Mouse (Mus musculus) lung, embryonic 15.5 days (tissue): ENCODE measurements around the gene Hbb-bh1. TPM values are rescaled to one million over a fixed set of nuclear protein-coding genes. Genes with fewer than 3 reads are reported as not detected.

Source experiments
- ATAC-seq: fragments of 200-750 bp; cut with Nextera tagmentation; 2 replicates; pipeline ENCODE4 v1.8.0; 2017; ENCODE audit warnings: moderate number of reproducible peaks, borderline replicate concordance; ENCODE audit not compliant: low FRiP score, low TSS enrichment; ENCODE audit errors: extremely low read depth
- H3K27ac ChIP-seq: fragments of 300-500 bp; sonication (generic); 2 replicates; pipeline ENCODE4 v1.5.1; 2015; ENCODE audit warnings: moderate library complexity, mild to moderate bottlenecking, inconsistent platforms
- H3K27me3 ChIP-seq: fragments of 300-500 bp; sonication (generic); 2 replicates; pipeline ENCODE4 v1.6.1; 2015; ENCODE audit warnings: inconsistent platforms
- H3K36me3 ChIP-seq: fragments of 300-500 bp; sonication (generic); 2 replicates; pipeline ENCODE4 v1.6.1; 2015; ENCODE audit warnings: inconsistent platforms
- H3K4me1 ChIP-seq: fragments of 300-500 bp; sonication (generic); 2 replicates; pipeline ENCODE4 v1.6.1; 2015; ENCODE audit warnings: inconsistent platforms
- H3K4me2 ChIP-seq: fragments of 300-500 bp; sonication (generic); 2 replicates; pipeline ENCODE4 v1.6.1; 2015; ENCODE audit warnings: inconsistent platforms, mild to moderate bottlenecking, moderate library complexity
- H3K4me3 ChIP-seq: fragments of 300-500 bp; sonication (generic); 2 replicates; pipeline ENCODE4 v1.5.1; 2015; ENCODE audit warnings: mild to moderate bottlenecking, inconsistent platforms
- H3K9ac ChIP-seq: fragments of 300-500 bp; sonication (generic); 2 replicates; pipeline ENCODE4 v1.6.1; 2015; ENCODE audit warnings: inconsistent platforms
- H3K9me3 ChIP-seq: fragments of 300-500 bp; sonication (generic); 2 replicates; pipeline ENCODE4 v1.6.1; 2016; ENCODE audit warnings: inconsistent platforms
- WGBS: fragments of 180-500 bp; shearing (Covaris S2); methylation state at CpG from one replicate; pipeline ENCODE4 v1.1.7; 2015; 5-methylcytosine and 5-hydroxymethylcytosine counted together
- polyA plus RNA-seq: library from polyadenylated mRNA; unstranded; fragments of >200 nt; fragmentation: Nextera tagmentation; extraction: Ambion mirVana; gene quantifications from 2 replicates; pipeline ENCODE4 v1.2.1, GENCODE M21; 2015

Gene Hbb-bh1
- polyA plus RNA-seq: 8.2 and 12.5 TPM in 2 replicates

DNA sequence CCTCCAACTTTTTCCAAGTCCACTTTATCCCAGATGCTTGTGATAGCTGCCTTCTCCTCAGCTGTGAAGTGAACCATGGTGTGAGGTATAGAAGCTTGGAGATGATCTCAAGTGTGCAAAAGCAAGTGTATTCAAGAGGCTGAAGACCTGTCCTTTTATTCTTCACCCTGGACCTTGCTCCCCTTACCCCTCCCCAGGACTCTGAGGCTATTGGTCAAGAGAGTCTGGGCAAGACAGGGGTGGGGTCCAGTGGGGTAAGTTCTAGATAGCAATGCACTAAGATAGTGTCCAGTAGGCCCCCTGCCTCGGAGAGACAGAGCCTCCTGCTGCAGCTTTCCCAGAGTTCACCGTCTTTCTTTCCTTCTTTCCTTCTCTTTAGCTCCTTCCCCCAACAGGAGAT, at the start of gene Hbb-bh1:
TSS of gene Hbb-bh1 (minus strand) at position 131 of the 400 bp plus-strand sequence.
- no peak within 1 kb of the TSS for H3K9ac ChIP-seq
- no peaks in the 10 kb centered on the region for H3K4me1 ChIP-seq
- no peaks in the 10 kb centered on the region for H3K36me3 ChIP-seq
- H3K27ac ChIP-seq: no peak within 1 kb of the TSS
- no peak within 1 kb of the TSS for H3K4me2 ChIP-seq
- H3K9me3 ChIP-seq: no peaks in the 10 kb centered on the region
- H3K27me3 ChIP-seq: no peaks in the 10 kb centered on the region
- no peak within 1 kb of the TSS for H3K4me3 ChIP-seq
- ATAC-seq: no peak
- WGBS: 75% methylated on average over 2 of the region's 2 CpGs

DNA sequence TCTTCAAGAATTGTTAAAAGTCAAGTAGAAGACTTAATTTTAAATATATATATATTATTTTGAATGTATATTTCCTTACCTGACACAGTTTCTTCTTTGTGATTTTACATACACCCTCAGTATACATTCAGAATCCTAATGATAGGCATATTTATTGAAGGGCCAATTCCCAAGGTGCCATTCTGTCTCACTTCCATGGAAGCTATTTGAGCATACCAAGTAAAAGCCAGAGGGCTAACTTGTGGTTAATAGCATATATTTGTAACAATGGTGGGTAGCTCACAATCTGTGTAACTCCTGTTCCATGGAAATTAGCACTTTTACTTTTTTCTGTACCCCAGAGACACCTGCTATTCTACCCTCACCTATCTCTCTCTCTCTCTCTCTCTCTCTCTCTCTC, 43.2 kb upstream of the Hbb-bh1 start, which contains the start of gene Olfr66:
TSS of gene Olfr66 (minus strand) at position 101 of the 400 bp plus-strand sequence.
- Histone ChIP-seq H3K9ac (no peak within 1 kb of the TSS), H3K27me3 (no peaks in the 10 kb centered on the region), H3K4me3 (no peak within 1 kb of the TSS), H3K36me3 (no peaks in the 10 kb centered on the region), H3K4me1 (no peaks in the 10 kb centered on the region), H3K9me3 (no peaks in the 10 kb centered on the region), H3K27ac (no peak within 1 kb of the TSS), H3K4me2 (no peak within 1 kb of the TSS)
- no peak for ATAC-seq

DNA sequence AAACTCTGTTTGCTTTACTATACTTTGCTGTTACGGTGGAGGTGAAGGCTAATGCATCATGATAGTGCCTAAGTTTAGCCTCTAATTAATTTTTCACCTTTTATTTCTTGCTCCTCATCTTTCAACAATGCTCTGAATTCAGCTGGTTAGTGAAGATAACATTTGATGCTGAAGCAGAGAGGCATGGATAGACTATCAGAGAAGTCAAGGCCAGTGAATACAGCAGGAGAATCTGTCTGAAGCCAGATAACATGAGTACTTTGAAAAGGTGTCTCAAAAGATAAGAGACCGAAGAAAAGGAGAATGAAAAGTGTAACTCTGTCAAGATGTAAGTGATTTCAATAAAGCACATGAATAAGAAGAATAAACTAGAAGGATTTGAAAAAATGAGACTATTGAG, 34.1 kb upstream of the Hbb-bh1 start:
- Histone ChIP-seq H3K36me3 (no peaks in the 10 kb centered on the region), H3K27ac (no peak overlapping the region), H3K9me3 (no peaks in the 10 kb centered on the region), H3K4me1 (no peaks in the 10 kb centered on the region), H3K4me2 (no peak overlapping the region), H3K27me3 (no peaks in the 10 kb centered on the region), H3K9ac (no peak overlapping the region), H3K4me3 (no peak overlapping the region)
- WGBS: 64% methylated on average over 2 of the region's 2 CpGs
- no peak for ATAC-seq

DNA sequence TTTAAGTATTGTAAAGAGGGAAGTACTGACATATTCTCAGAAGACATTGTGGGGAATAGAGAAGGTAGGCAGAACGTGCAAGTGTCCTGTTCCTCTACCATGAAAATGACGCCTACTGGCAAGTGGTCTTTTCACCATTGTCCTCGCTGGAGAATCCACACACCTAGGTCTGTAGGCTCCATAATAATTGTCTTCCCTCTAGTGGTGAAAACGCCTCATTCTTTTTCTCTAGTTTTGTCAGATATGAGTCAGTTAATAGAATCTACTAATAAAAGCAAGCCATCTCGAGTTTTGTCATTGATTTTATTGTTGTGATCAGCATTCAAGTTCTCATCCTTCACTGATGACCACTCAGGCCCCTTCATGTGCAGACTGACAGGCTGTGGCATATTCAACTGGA, 31.5 kb upstream of the Hbb-bh1 start:
- no peaks in the 10 kb centered on the region for H3K9me3 ChIP-seq
- 36% methylated on average over 5 of the region's 5 CpGs for WGBS
- H3K27me3 ChIP-seq: no peaks in the 10 kb centered on the region
- H3K36me3 ChIP-seq: no peaks in the 10 kb centered on the region
- H3K4me1 ChIP-seq: no peaks in the 10 kb centered on the region
- H3K4me3 ChIP-seq: no peak overlapping the region
- no peak overlapping the region for H3K4me2 ChIP-seq
- no peak overlapping the region for H3K9ac ChIP-seq
- H3K27ac ChIP-seq: no peak overlapping the region
- ATAC-seq: no peak

DNA sequence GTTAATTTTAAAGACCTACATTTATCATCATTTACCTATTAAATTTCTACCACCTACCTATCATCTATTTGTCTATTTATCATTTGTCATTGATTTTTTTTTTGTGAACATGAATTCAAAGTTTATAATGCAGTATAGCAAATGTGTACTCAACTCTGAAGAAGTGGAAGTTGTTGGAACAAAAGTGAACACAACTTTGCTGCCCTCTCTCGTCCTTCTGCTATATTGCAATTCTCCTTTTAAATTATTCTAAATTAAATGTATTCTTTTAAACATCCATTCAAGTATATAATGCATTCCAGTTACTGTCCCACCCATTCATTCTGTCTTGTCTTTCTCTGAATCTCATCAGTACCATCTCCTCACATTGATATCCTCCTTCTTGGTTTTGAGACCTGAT, 30.1 kb upstream of the Hbb-bh1 start:
- Histone ChIP-seq H3K27ac (no peak overlapping the region), H3K4me3 (no peak overlapping the region), H3K4me2 (no peak overlapping the region), H3K27me3 (no peaks in the 10 kb centered on the region), H3K4me1 (no peaks in the 10 kb centered on the region), H3K9ac (no peak overlapping the region), H3K9me3 (no peaks in the 10 kb centered on the region), H3K36me3 (no peaks in the 10 kb centered on the region)
- ATAC-seq: no peak
- WGBS: 3% methylated on average over 1 of the region's 1 CpGs

DNA sequence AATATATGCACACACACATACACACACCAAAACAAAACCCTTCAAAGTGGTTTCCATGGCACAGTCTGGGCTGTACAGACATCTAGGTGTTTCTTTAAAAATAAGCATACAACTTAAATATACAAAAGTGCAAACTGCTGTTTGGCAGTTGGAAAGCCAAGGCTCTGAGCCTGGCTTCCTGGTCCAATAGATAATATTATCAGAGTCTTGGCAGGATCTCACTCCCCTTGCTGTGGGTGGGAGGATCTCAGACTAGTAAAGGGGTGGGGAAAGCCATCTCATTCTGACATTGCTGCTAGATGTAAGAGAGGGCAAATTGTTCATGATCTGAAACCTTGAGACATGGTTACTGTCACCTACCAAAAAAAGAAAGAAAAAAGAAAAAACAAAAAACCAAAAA, 27.7 kb upstream of the Hbb-bh1 start:
- no peaks in the 10 kb centered on the region for H3K27me3 ChIP-seq
- H3K4me2 ChIP-seq: no peak overlapping the region
- H3K4me1 ChIP-seq: no peaks in the 10 kb centered on the region
- no peaks in the 10 kb centered on the region for H3K9me3 ChIP-seq
- no peak overlapping the region for H3K27ac ChIP-seq
- peak; percentile 49; the same call in 1 of the 2 replicates for ATAC-seq
- H3K4me3 ChIP-seq: no peak overlapping the region
- H3K9ac ChIP-seq: no peak overlapping the region
- H3K36me3 ChIP-seq: no peaks in the 10 kb centered on the region

DNA sequence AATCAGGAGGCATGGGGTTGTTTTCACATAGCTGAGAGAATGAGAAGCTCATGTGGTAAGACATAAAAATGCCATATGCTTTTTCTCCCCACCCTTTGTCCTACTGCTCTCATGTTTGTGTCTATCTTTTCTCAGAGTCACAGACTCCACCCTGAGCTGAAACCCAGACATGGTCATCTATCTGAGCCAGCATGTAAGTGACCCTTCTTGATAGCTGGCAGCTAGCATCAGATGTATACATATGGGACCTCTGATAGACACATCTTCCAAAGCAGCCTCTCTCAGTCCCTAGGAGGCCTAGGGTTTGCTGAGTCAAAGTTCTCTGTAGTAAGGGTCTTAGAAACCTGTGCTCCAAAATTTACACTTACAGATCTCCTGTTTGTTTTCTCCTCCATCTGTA, 22.8 kb upstream of the Hbb-bh1 start:
- H3K4me1 ChIP-seq: no peaks in the 10 kb centered on the region
- H3K36me3 ChIP-seq: no peaks in the 10 kb centered on the region
- H3K9me3 ChIP-seq: no peaks in the 10 kb centered on the region
- peak; percentile 64; the same call in 1 of the 2 replicates for ATAC-seq
- no peak overlapping the region for H3K4me2 ChIP-seq
- H3K4me3 ChIP-seq: no peak overlapping the region
- H3K27me3 ChIP-seq: no peaks in the 10 kb centered on the region
- H3K9ac ChIP-seq: no peak overlapping the region
- no peak overlapping the region for H3K27ac ChIP-seq

DNA sequence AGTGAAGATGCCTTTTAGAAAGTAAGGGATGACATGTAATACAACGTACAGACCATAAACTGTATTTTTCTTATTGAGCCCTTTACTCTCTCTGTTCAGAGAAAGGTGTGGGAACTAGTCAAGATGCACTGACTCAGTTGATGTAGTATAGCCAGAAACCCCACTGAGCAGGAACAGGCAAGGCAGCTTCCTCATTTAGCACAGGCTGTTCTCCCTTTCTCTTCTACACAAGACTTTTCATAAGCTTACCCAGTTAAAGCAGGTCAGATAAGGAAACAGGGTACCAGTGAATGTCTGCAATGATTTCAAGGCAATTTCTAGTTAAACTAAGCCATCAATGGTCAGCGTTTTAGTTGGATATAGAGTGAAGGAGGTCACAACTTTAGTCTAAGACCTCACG, 18.6 kb upstream of the Hbb-bh1 start:
- WGBS: 76% methylated on average over 3 of the region's 3 CpGs
- Histone ChIP-seq H3K4me2 (no peak overlapping the region), H3K4me1 (no peaks in the 10 kb centered on the region), H3K4me3 (no peak overlapping the region), H3K36me3 (no peaks in the 10 kb centered on the region), H3K9me3 (no peaks in the 10 kb centered on the region), H3K9ac (no peak overlapping the region), H3K27me3 (no peaks in the 10 kb centered on the region), H3K27ac (no peak overlapping the region)
- ATAC-seq: no peak

DNA sequence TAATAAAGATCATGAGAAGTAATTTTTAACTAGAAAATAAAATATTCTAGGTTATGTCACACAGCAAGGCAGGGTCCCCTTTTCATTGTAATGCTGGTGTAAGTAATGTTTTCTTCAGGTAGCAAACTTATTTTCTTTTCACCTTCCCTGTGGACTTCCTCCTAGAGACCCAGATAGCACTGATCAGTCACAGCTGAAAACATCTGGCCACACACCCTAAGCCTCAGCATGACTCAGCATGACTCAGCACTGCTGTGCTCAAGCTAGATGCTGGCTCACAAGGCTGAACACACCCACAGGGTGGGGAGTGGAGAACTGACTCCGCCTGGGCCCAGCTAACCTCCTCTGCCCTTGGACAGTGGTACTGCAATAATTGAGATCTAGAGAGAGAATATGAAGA, 17.9 kb upstream of the Hbb-bh1 start:
- 53% methylated on average over 1 of the region's 1 CpGs for WGBS
- H3K27me3 ChIP-seq: no peaks in the 10 kb centered on the region
- H3K36me3 ChIP-seq: no peaks in the 10 kb centered on the region
- no peaks in the 10 kb centered on the region for H3K9me3 ChIP-seq
- H3K4me1 ChIP-seq: no peaks in the 10 kb centered on the region
- ATAC-seq: peak; percentile 81
- H3K4me2 ChIP-seq: no peak overlapping the region
- H3K9ac ChIP-seq: no peak overlapping the region
- no peak overlapping the region for H3K4me3 ChIP-seq
- H3K27ac ChIP-seq: no peak overlapping the region

DNA sequence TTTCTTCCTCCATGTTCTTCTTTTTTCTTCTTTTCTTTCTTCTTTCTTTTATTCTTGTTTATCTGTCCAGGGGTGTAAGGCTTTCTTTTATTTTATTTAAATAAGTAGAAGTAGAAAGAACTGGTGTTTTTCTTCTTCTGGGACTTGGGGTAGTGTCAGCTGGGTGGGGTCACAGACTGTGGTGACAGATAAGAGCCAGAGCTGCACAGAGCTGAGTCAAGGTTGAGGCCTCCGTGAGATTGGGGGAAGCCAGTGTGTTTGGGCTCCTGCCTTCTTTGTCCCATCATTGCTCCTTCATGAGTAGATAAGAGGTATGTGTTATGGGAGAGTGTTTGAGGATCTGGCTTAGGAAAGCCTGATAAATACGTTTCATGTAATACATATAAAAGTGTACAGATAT, 16.1 kb upstream of the Hbb-bh1 start:
- no peak overlapping the region for H3K27ac ChIP-seq
- H3K36me3 ChIP-seq: no peaks in the 10 kb centered on the region
- H3K27me3 ChIP-seq: no peaks in the 10 kb centered on the region
- ATAC-seq: peak; percentile 70; the same call in 1 of the 2 replicates
- H3K4me3 ChIP-seq: no peak overlapping the region
- H3K4me2 ChIP-seq: no peak overlapping the region
- 40% methylated on average over 2 of the region's 2 CpGs for WGBS
- no peak overlapping the region for H3K9ac ChIP-seq
- no peaks in the 10 kb centered on the region for H3K9me3 ChIP-seq
- no peaks in the 10 kb centered on the region for H3K4me1 ChIP-seq

DNA sequence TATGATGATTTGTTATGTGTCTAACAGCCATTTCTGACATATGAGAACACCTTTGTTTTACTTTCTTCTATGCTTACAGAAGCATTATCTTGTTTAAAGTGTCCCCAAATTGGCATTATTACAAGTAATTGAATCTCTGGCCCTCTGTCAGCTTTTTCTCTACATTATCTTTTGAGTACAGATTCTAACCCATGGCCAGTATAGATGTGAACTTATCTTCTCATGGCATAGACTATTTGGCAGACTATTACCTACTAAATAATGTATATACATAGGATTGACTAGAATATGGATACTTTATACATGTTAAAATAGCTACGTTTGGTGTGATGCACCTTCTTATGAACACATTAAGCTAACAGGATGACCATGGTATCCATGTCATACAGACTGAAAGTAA, 11.7 kb upstream of the Hbb-bh1 start:
- Histone ChIP-seq H3K27ac (no peak overlapping the region), H3K4me1 (no peaks in the 10 kb centered on the region), H3K9me3 (no peaks in the 10 kb centered on the region), H3K4me2 (no peak overlapping the region), H3K27me3 (no peaks in the 10 kb centered on the region), H3K9ac (no peak overlapping the region), H3K36me3 (no peaks in the 10 kb centered on the region), H3K4me3 (no peak overlapping the region)
- no peak for ATAC-seq
- WGBS: 45% methylated on average over 1 of the region's 1 CpGs

DNA sequence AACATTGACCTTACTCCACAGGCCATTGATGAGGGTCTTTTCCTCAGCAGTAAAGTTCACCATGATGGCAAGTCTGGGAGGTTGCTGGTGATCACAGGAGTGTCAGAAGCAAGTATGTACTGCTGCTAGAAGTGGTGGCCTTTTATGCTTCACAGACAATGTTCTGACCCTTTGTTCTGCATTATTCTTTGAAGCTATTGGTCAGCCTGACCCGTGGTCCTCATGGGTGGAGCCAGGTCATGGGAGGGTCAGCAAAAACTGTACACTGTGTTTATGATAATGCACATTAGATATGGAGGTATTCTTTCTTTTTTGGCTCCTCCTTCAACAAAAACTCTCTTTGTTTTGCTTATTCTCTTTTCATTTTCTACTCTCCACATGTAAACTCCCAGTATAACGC, 10.1 kb upstream of the Hbb-bh1 start, which contains the start of gene Hbb-y:
TSS of gene Hbb-y (minus strand) at position 127 of the 400 bp plus-strand sequence.
- 61% methylated on average over 2 of the region's 2 CpGs for WGBS
- H3K4me3 ChIP-seq: no peak within 1 kb of the TSS
- no peak within 1 kb of the TSS for H3K4me2 ChIP-seq
- H3K27me3 ChIP-seq: no peaks in the 10 kb centered on the region
- H3K27ac ChIP-seq: no peak within 1 kb of the TSS
- ATAC-seq: no peak
- H3K36me3 ChIP-seq: no peaks in the 10 kb centered on the region
- H3K9ac ChIP-seq: no peak within 1 kb of the TSS
- no peaks in the 10 kb centered on the region for H3K4me1 ChIP-seq
- no peaks in the 10 kb centered on the region for H3K9me3 ChIP-seq
